Mouse (Mus musculus): ENCODE measurements around the gene Man2b1.

The Man2b1 gene

GRCm38 (mm10) chr8:85073041-85073612 lies 9.9 kb upstream of the Man2b1 start:
- in situ Hi-C loops (cut with MboI, MseI) = no loop called here

GRCm38 (mm10) chr8:85074167-85074566 lies 8.9 kb upstream of the Man2b1 start:
- in situ Hi-C loops (cut with MboI, MseI) = no loop called here

GRCm38 (mm10) chr8:85074617-85075016 lies 8.5 kb upstream of the Man2b1 start:
- in situ Hi-C loops (cut with MboI, MseI) = loop anchor here (5.0 kb wide), 1 partner anchor 102 kb away; no protein-coding TSS in a partner anchor

GRCm38 (mm10) chr8:85076001-85076400 lies 7.1 kb upstream of the Man2b1 start:
- in situ Hi-C loops (cut with MboI, MseI) = loop anchor here (5.0 kb wide), 1 partner anchor 104 kb away; no protein-coding TSS in a partner anchor

GRCm38 (mm10) chr8:85076993-85077392 lies 6.1 kb upstream of the Man2b1 start:
- in situ Hi-C loops (cut with MboI, MseI) = loop anchor here (5.0 kb wide), 1 partner anchor 105 kb away; no protein-coding TSS in a partner anchor

GRCm38 (mm10) chr8:85080214-85080531 lies 2.9 kb upstream of the Man2b1 start:
- in situ Hi-C loops (cut with MboI, MseI) = loop anchor here (10.0 kb wide), 1 partner anchor 225 kb away; no protein-coding TSS in a partner anchor

GRCm38 (mm10) chr8:85080532-85081215 lies 2.4 kb upstream of the Man2b1 start, which contains the start of gene Wdr83os:
Wdr83os (plus strand) TSS chr8:85080740.
- in situ Hi-C loops (cut with MboI, MseI) = loop anchor here (10.0 kb wide), 1 partner anchor 224 kb away; no protein-coding TSS in a partner anchor

GRCm38 (mm10) chr8:85081216-85081555 lies 1.9 kb upstream of the Man2b1 start, which contains the start of gene Wdr83:
Wdr83 (minus strand) TSS chr8:85081306.
- in situ Hi-C loops (cut with MboI, MseI) = loop anchor here (10.0 kb wide), 1 partner anchor 224 kb away; no protein-coding TSS in a partner anchor

- in situ Hi-C loops (cut with MboI, MseI) = loop anchor here (10.0 kb wide), 1 partner anchor 223 kb away; no protein-coding TSS in a partner anchor
These were observed 901 bp upstream of the Man2b1 start for GRCm38 (mm10) chr8:85082169-85082568.

GRCm38 (mm10) chr8:85084633-85085032 lies 1.6 kb downstream of the Man2b1 start:
- in situ Hi-C loops (cut with MboI, MseI) = loop anchor here (10.0 kb wide), 1 partner anchor 220 kb away; no protein-coding TSS in a partner anchor

- in situ Hi-C loops (cut with MboI, MseI) = loop anchor here (10.0 kb wide), 1 partner anchor 219 kb away; no protein-coding TSS in a partner anchor
These were observed 3.2 kb downstream of the Man2b1 start for GRCm38 (mm10) chr8:85086238-85086637.

- in situ Hi-C loops (cut with MboI, MseI) = loop anchor here (10.0 kb wide), 1 partner anchor 216 kb away; no protein-coding TSS in a partner anchor
These were observed 5.7 kb downstream of the Man2b1 start for GRCm38 (mm10) chr8:85088771-85089170.

- in situ Hi-C loops (cut with MboI, MseI) = no loop called here
These were observed 7.8 kb downstream of the Man2b1 start for GRCm38 (mm10) chr8:85090856-85091255.

GRCm38 (mm10) chr8:85091526-85092090 lies 8.5 kb downstream of the Man2b1 start:
- in situ Hi-C loops (cut with MboI, MseI) = no loop called here

- in situ Hi-C loops (cut with MboI, MseI) = no loop called here
These were observed 12.0 kb downstream of the Man2b1 start for GRCm38 (mm10) chr8:85095051-85095450.

- in situ Hi-C loops (cut with MboI, MseI) = no loop called here
These were observed 12.5 kb downstream of the Man2b1 start for GRCm38 (mm10) chr8:85095566-85095965.

- in situ Hi-C loops (cut with MboI, MseI) = no loop called here
These were observed 13.1 kb downstream of the Man2b1 start for GRCm38 (mm10) chr8:85096196-85096595.

GRCm38 (mm10) chr8:85096850-85097249 lies 13.8 kb downstream of the Man2b1 start:
- in situ Hi-C loops (cut with MboI, MseI) = no loop called here

GRCm38 (mm10) chr8:85100076-85100665 lies 17.1 kb downstream of the Man2b1 start:
- in situ Hi-C loops (cut with MboI, MseI) = no loop called here

GRCm38 (mm10) chr8:85113241-85113640 lies 30.2 kb downstream of the Man2b1 start:
- in situ Hi-C loops (cut with MboI, MseI) = no loop called here

GRCm38 (mm10) chr8:85115501-85115900 lies 32.4 kb downstream of the Man2b1 start:
- in situ Hi-C loops (cut with MboI, MseI) = no loop called here

- in situ Hi-C loops (cut with MboI, MseI) = no loop called here
These were observed 33.9 kb downstream of the Man2b1 start for GRCm38 (mm10) chr8:85116984-85117383.

Measured in regulatory T cell (primary cell).